1 mouse cellular context compared by ENCODE assay signal in the genomic region with DNA sequence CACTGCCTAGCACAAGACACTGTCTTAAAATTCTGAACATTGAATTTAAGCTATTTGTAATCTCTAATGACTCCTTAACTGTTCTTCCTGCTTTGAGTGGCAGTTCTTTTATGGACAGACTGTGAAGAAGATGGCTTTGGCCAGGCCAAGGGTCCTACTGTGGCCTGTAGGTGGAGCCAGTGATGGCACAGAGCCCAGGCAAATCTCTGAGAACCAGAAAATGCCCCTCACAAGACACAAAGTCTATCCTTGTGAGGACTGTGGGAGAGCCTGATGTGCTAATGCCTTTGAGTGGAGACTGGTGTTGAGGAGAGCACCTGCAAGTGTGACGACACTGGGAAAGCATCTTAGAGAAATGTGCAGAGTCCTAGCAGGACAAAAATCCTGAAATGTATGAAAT.
A peak's percentile ranks its signal among the peaks of the same experiment; 100 is the strongest.
TF ChIP-seq lines count a peak whose summit lies in the region.

No protein-coding gene starts in this region.

TF ChIP-seq in MEL, 35 proteins besides CTCF, POLR2A, EP300 and RAD21:
- TF ChIP-seq GABPA (IDR thresholded peaks at IDR 0.05; ENCODE audit: low read depth, low read length) (no peak), MXI1 (IDR thresholded peaks at IDR 0.05; ENCODE audit: low read depth, low read length) (no peak), ZKSCAN1 (IDR thresholded peaks at IDR 0.05; ENCODE audit: low read depth, low read length) (no peak), TAL1 (IDR thresholded peaks at IDR 0.05; ENCODE audit: low read length) (no peak), SMC3 (IDR thresholded peaks at IDR 0.05; ENCODE audit: low read depth, low read length) (peak; percentile 18; the same call in 1 of the 2 replicates), MYB (IDR thresholded peaks at IDR 0.05; ENCODE audit: low read depth, low read length) (no peak), MEF2A (IDR thresholded peaks at IDR 0.05; ENCODE audit: extremely low read depth, insufficient replicate concordance, low read depth, low read length, poor library complexity, severe bottlenecking) (no peak)
TF ChIP-seq in MEL: peak in this region for 1.
